Mouse (Mus musculus) bone marrow, adult 2 months (tissue): ENCODE measurements around the gene Sorbs1.

Experiments
- CTCF ChIP-seq: fragments of 200-500 bp; IDR thresholded peaks from 2 replicates; pipeline ENCODE4 v1.5.1; 2011; ENCODE audit warnings: low read length, control low read depth; ENCODE audit not compliant: control insufficient read depth, insufficient read depth
- POLR2A ChIP-seq: fragments of 200-500 bp; IDR thresholded peaks from 2 replicates; pipeline ENCODE4 v1.6.1; 2011; ENCODE audit warnings: low read depth, mild to moderate bottlenecking, control low read depth, low read length, borderline replicate concordance; ENCODE audit not compliant: control insufficient read depth

DNA sequence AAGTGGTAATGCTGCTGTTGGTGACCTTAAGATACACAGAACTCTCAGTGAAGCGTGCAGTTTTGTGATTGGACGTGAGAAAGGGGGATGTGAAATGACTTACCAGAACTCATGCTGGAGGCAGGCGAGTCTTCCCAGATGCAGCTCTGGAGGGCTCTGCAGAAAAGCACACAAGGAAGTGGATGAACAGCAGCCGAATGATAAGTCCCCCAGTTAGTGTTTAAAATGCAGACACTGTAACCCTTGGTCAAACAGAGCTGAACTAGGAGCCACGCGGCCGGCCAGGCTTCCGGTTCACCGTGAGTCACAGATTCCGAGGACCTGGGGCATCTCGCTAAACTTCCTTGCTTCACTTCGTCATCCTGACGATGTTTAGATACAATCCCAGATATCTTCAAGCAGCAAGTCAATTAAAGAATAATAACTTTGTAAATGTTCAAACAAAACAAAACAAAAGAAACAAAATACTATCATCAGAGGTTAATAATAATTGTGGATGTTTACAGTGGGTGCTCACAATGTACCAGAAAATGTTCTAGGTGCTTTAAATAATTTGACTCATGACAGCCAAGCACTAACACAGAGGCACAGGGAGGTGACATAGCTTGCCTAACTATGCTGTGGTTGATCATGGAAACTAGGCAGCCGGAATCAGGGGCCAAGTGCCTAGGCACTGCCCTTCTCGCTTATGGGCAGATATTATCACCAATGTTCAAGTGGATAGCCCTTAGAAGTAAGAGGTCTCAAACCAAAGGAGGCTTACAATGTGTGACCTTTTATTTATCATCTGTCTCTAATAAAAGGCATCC lies 111.2 kb downstream of the Sorbs1 start:
- TF ChIP-seq CTCF (no peak), POLR2A (no peak)
